Mouse (Mus musculus): ENCODE measurements around the gene Olfr288. TPM values are rescaled to one million over a fixed set of nuclear protein-coding genes. Genes with fewer than 3 reads are reported as not detected.

Gene Olfr288
- total RNA-seq (2014; rRNA removed) (not detected in 2 replicates), polyA plus RNA-seq (2015; fragmentation: Nextera tagmentation; extraction: Ambion mirVana) (0.10 TPM in 1 of 2 replicates, not detected in the other)

DNA sequence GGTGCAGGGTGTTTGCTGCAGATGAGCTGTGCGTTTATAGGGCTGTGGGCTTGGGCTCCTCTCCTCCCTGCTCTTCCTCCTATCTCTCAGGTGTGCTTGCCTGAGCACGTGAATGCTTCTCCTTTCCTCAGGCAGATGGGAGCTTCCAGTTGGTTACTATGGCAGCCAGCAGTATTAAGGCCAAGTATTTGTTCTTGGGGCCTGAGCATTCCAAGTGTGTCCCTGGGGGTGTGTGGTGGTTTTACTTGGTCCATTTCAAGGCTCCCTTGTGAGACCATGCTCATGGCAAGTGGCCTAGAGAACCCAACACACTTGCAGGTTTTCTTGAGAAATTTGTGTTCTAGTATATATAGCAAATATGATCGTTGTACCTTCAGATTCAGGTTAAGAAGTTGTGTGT, at the start of gene Olfr288:
Olfr288 (minus strand) TSS at position 101 of the 400 bp plus-strand sequence.
- no peaks in the 10 kb centered on the region for H3K27me3 ChIP-seq (ENCODE audit: insufficient read depth, low read length)
- H3K27ac ChIP-seq (ENCODE audit: low read depth, low read length): no peak within 1 kb of the TSS
- WGBS: 56% methylated on average over 3 of the region's 3 CpGs
- H3K4me1 ChIP-seq (ENCODE audit: insufficient read depth): no peaks in the 10 kb centered on the region
- H3K9ac ChIP-seq: no peak within 1 kb of the TSS
- no peak within 1 kb of the TSS for H3K4me2 ChIP-seq (ENCODE audit: low read depth)
- DNase-seq (no peak), ATAC-seq (no peak)
- no peaks in the 10 kb centered on the region for H3K36me3 ChIP-seq (ENCODE audit: insufficient read depth)
- no peaks in the 10 kb centered on the region for H3K9me3 ChIP-seq (ENCODE audit: low read length)
- no peak for TF ChIP-seq CTCF (IDR thresholded peaks at IDR 0.05; ENCODE audit: low read depth)
- H3K4me3 ChIP-seq (ENCODE audit: low read depth, low read length): no peak within 1 kb of the TSS

- no peak overlapping the region for H3K4me2 ChIP-seq (ENCODE audit: low read depth)
- H3K36me3 ChIP-seq (ENCODE audit: insufficient read depth): no peaks in the 10 kb centered on the region
- no peaks in the 10 kb centered on the region for H3K9me3 ChIP-seq (ENCODE audit: low read length)
- no peak for ATAC-seq
- no peak overlapping the region for H3K9ac ChIP-seq
- no peak overlapping the region for H3K27ac ChIP-seq (ENCODE audit: low read depth, low read length)
- H3K27me3 ChIP-seq (ENCODE audit: insufficient read depth, low read length): no peaks in the 10 kb centered on the region
- H3K4me3 ChIP-seq (ENCODE audit: low read depth, low read length): no peak overlapping the region
- 88% methylated on average over 4 of the region's 4 CpGs for WGBS
- no peak for TF ChIP-seq CTCF (IDR thresholded peaks at IDR 0.05; ENCODE audit: low read depth)
- no peaks in the 10 kb centered on the region for H3K4me1 ChIP-seq (ENCODE audit: insufficient read depth)
- DNase-seq: no peak
Observed at GRCm38 (mm10) chr15:98235442-98235841, 40.1 kb upstream of the Olfr288 start.

DNA sequence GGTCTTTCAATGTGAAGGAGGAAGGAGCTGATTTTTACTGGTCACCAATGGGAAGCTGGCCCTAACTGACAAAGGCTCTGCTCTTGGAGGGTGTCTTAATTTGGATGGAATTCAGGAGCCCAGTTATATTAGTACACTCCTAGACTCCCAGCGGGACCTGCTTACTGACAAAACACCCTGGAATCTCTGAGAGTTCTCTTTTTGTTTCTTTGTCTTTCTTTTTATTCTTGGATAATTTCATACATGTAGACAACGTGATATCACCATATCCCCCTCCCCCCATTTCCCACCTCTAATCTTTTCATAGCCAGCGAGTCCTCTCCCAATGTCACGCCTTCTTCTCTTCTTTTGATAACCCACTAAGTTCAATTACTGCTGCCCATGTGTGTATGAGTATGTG, 39.0 kb upstream of the Olfr288 start, which contains the start of gene Olfr286:
Olfr286 (minus strand) TSS at position 101 of the 400 bp plus-strand sequence.
- no peak within 1 kb of the TSS for H3K4me3 ChIP-seq (ENCODE audit: low read depth, low read length)
- H3K36me3 ChIP-seq (ENCODE audit: insufficient read depth): no peaks in the 10 kb centered on the region
- no peak within 1 kb of the TSS for H3K4me2 ChIP-seq (ENCODE audit: low read depth)
- no peak for TF ChIP-seq CTCF (IDR thresholded peaks at IDR 0.05; ENCODE audit: low read depth)
- no peak for ATAC-seq
- H3K27me3 ChIP-seq (ENCODE audit: insufficient read depth, low read length): no peaks in the 10 kb centered on the region
- no peaks in the 10 kb centered on the region for H3K9me3 ChIP-seq (ENCODE audit: low read length)
- no peak within 1 kb of the TSS for H3K27ac ChIP-seq (ENCODE audit: low read depth, low read length)
- no peak within 1 kb of the TSS for H3K9ac ChIP-seq
- no peak for DNase-seq
- 84% methylated on average over 4 of the region's 4 CpGs for WGBS
- H3K4me1 ChIP-seq (ENCODE audit: insufficient read depth): no peaks in the 10 kb centered on the region

DNA sequence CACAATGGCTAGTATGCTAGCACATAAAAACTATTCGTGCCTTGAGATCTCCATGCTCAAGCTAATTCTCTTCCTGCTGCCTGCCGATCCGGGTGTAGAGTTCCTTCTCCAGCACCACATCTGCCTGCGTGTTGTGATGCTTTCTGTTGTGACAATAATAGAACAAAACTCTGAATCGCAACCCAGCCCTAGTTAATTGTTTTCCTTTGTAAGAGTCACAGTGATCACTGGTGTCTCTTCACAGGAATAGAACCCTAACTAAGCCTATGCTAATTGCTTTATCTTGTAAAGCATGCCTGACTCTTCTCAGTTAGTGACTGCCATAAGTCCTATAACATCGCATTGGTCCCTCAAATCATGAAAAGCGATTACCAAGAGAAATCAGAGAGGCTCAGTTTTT, 30.8 kb upstream of the Olfr288 start:
- no peak overlapping the region for H3K27ac ChIP-seq (ENCODE audit: low read depth, low read length)
- H3K9me3 ChIP-seq (ENCODE audit: low read length): no peaks in the 10 kb centered on the region
- H3K4me1 ChIP-seq (ENCODE audit: insufficient read depth): no peaks in the 10 kb centered on the region
- ATAC-seq: no peak
- DNase-seq: no peak
- no peak overlapping the region for H3K9ac ChIP-seq
- H3K4me2 ChIP-seq (ENCODE audit: low read depth): no peak overlapping the region
- no peak for TF ChIP-seq CTCF (IDR thresholded peaks at IDR 0.05; ENCODE audit: low read depth)
- no peak overlapping the region for H3K4me3 ChIP-seq (ENCODE audit: low read depth, low read length)
- H3K36me3 ChIP-seq (ENCODE audit: insufficient read depth): no peaks in the 10 kb centered on the region
- H3K27me3 ChIP-seq (ENCODE audit: insufficient read depth, low read length): no peaks in the 10 kb centered on the region
- WGBS: 64% methylated on average over 7 of the region's 7 CpGs

DNA sequence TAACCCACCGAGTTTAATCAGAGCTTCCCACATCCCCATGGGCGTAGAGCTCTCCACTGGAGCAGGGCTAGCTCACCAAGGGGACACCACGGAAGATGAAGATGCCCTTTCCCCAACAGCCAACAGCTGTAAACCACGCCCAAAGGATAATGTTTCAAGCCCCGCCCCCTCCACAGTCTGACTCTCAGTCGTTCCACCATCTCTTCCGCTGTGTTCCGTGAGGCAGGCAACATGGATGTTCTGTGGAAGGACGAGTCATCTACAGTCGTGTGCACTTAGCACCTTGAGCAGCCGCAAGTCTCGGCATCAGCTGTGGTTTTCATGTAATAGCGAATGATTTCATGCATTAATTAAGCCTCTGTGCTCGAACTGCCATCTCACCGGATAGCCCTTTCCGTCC, 30.3 kb upstream of the Olfr288 start:
- no peak overlapping the region for H3K9ac ChIP-seq
- no peaks in the 10 kb centered on the region for H3K4me1 ChIP-seq (ENCODE audit: insufficient read depth)
- no peaks in the 10 kb centered on the region for H3K9me3 ChIP-seq (ENCODE audit: low read length)
- no peak for TF ChIP-seq CTCF (IDR thresholded peaks at IDR 0.05; ENCODE audit: low read depth)
- no peak overlapping the region for H3K4me2 ChIP-seq (ENCODE audit: low read depth)
- no peak overlapping the region for H3K4me3 ChIP-seq (ENCODE audit: low read depth, low read length)
- no peaks in the 10 kb centered on the region for H3K36me3 ChIP-seq (ENCODE audit: insufficient read depth)
- ATAC-seq (no peak), DNase-seq (no peak)
- no peaks in the 10 kb centered on the region for H3K27me3 ChIP-seq (ENCODE audit: insufficient read depth, low read length)
- 45% methylated on average over 16 of the region's 16 CpGs for WGBS
- no peak overlapping the region for H3K27ac ChIP-seq (ENCODE audit: low read depth, low read length)

DNA sequence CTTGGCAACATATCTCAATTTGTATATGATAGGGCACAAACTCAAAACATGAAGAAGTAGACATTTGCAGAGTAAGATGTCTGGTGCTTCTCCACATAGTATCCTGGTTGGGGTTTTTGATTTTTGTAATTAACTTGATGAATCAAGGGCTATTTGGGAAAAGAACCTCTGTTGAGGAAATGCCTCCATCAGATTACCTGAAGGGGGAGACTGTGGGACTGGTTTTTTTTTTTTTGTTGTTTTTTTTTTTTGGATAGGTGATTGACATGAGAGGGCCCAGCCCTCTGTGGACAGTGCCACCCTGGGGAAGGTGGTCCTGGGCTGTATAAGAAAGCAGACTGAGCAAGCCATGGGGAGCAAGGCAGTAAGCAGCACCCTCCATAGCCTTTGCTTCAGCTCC, 27.0 kb upstream of the Olfr288 start:
- Histone ChIP-seq H3K4me1 (ENCODE audit: insufficient read depth) (no peaks in the 10 kb centered on the region), H3K27ac (ENCODE audit: low read depth, low read length) (no peak overlapping the region), H3K4me3 (ENCODE audit: low read depth, low read length) (no peak overlapping the region), H3K4me2 (ENCODE audit: low read depth) (no peak overlapping the region), H3K9me3 (ENCODE audit: low read length) (no peaks in the 10 kb centered on the region), H3K36me3 (ENCODE audit: insufficient read depth) (no peaks in the 10 kb centered on the region), H3K27me3 (ENCODE audit: insufficient read depth, low read length) (no peaks in the 10 kb centered on the region), H3K9ac (no peak overlapping the region)
- no peak for TF ChIP-seq CTCF (IDR thresholded peaks at IDR 0.05; ENCODE audit: low read depth)
- DNase-seq: no peak
- ATAC-seq: no peak

GRCm38 (mm10) chr15:98220877-98221276, 25.5 kb upstream of the Olfr288 start, which contains the start of the genes Gm44579 and Olfr287:
TSS of gene Gm44579 (minus strand) at chr15:98220977.
TSS of gene Olfr287 (minus strand) at chr15:98221056.
- Histone ChIP-seq H3K9ac (no peak within 1 kb of the TSS), H3K4me3 (ENCODE audit: low read depth, low read length) (no peak within 1 kb of the TSS), H3K4me1 (ENCODE audit: insufficient read depth) (no peaks in the 10 kb centered on the region), H3K4me2 (ENCODE audit: low read depth) (no peak within 1 kb of the TSS), H3K27ac (ENCODE audit: low read depth, low read length) (no peak within 1 kb of the TSS), H3K27me3 (ENCODE audit: insufficient read depth, low read length) (no peaks in the 10 kb centered on the region), H3K9me3 (ENCODE audit: low read length) (no peaks in the 10 kb centered on the region), H3K36me3 (ENCODE audit: insufficient read depth) (no peaks in the 10 kb centered on the region)
- no peak for DNase-seq
- 73% methylated on average over 4 of the region's 4 CpGs for WGBS
- no peak for ATAC-seq
- TF ChIP-seq CTCF (IDR thresholded peaks at IDR 0.05; ENCODE audit: low read depth): no peak
